Mouse (Mus musculus): Measurements from ENCODE around the gene Zbtb9. TPM values are rescaled to one million over a fixed set of nuclear protein-coding genes. Genes with fewer than 3 reads are reported as not detected.

Gene Zbtb9
- polyA plus RNA-seq, 1 experiment from 2014 or later, result 13.7 TPM

- peak overlapping the region; percentile 65 for H3K4me2 ChIP-seq (ENCODE audit: low read depth, low read length, severe bottlenecking)
- H3K4me1 ChIP-seq (replicated peaks; ENCODE audit: control insufficient read depth, insufficient read depth, low read length), result peaks cover 52% of the 10 kb centered on the region
- peak; percentile 95 for DNase-seq (ENCODE audit: low spot score)
- peak overlapping the region; percentile 68 for H3K9ac ChIP-seq (ENCODE audit: low read length)
- ATAC-seq (replicated peaks; ENCODE audit: low FRiP score), result peak; percentile 65
- peak overlapping the region; percentile 38 for H3K4me3 ChIP-seq (ENCODE audit: low read depth, low read length)
- no peaks in the 10 kb centered on the region for H3K27me3 ChIP-seq (ENCODE audit: control insufficient read depth, insufficient read depth, low read length)
- H3K9me3 ChIP-seq (ENCODE audit: control insufficient read depth, low read length), result no peaks in the 10 kb centered on the region
- peaks cover 12% of the 10 kb centered on the region; the same call in 1 of the 2 replicates for H3K36me3 ChIP-seq (ENCODE audit: control insufficient read depth, insufficient read depth, low read length)
- 0% methylated on average over 10 of the region's 11 CpGs for WGBS
- peak overlapping the region; percentile 62 for H3K27ac ChIP-seq (ENCODE audit: low read depth, low read length)
Observed at GRCm38 (mm10) chr17:26951406-26951805, 21.6 kb upstream of the Zbtb9 start.

DNA sequence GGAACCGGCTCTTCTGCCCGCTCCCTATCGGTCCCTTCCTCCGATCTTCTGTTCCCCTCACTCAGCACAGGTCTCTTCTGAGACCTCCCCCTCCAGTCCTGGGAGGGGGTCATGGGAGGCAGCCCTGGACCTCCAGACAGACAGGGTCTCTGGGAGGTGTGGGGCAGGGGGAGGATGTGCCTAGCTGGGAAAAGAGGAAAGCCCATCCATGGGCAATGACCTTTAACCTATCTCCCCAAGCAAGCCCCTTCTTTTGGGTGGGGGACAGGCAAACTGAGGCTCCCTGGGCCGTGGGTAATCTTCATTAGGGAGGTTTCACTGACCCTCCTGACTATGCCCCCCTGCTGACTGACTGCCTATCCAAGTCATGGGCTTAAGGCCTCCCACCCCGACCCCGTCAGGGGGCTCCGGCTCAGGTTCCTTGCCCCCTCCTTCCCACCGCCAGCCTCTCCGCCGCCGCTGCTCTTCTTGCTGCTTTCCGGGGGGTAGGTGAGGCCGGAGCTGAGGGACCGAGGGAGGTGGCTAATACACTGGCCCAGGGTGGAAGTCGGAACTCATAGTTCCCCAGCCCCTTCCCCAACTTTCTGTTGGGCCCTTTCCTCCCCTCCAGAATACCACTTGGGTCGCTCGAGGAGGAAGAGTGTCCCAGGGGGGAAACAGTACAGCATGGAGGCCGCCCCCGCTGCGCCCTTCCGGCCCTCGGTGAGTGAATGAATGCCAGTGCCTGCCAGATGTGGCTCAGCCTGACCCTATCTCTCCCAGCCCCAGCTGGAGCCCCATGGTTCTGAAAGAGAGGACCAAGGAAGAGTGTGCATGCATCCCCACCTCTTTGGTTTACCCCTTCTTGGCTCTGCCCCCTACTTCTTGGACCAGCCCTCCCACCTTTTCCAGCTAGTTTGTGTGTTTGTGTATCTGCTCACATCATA lies 20.8 kb upstream of the Zbtb9 start:
- H3K4me1 ChIP-seq (replicated peaks; ENCODE audit: control insufficient read depth, insufficient read depth, low read length), result peaks cover 44% of the 10 kb centered on the region
- peaks cover 15% of the 10 kb centered on the region; the same call in 1 of the 2 replicates for H3K36me3 ChIP-seq (ENCODE audit: control insufficient read depth, insufficient read depth, low read length)
- DNase-seq (ENCODE audit: low spot score) (no peak), ATAC-seq (replicated peaks; ENCODE audit: low FRiP score) (no peak)
- peak overlapping the region; percentile 38 for H3K4me3 ChIP-seq (ENCODE audit: low read depth, low read length)
- 2% methylated on average over 23 of the region's 23 CpGs for WGBS
- H3K27me3 ChIP-seq (ENCODE audit: control insufficient read depth, insufficient read depth, low read length), result no peaks in the 10 kb centered on the region
- peak overlapping the region; percentile 65 for H3K4me2 ChIP-seq (ENCODE audit: low read depth, low read length, severe bottlenecking)
- H3K27ac ChIP-seq (ENCODE audit: low read depth, low read length), result peak overlapping the region; percentile 48; the same call in 1 of the 2 replicates
- H3K9ac ChIP-seq (ENCODE audit: low read length), result peak overlapping the region; percentile 68
- no peaks in the 10 kb centered on the region for H3K9me3 ChIP-seq (ENCODE audit: control insufficient read depth, low read length)

DNA sequence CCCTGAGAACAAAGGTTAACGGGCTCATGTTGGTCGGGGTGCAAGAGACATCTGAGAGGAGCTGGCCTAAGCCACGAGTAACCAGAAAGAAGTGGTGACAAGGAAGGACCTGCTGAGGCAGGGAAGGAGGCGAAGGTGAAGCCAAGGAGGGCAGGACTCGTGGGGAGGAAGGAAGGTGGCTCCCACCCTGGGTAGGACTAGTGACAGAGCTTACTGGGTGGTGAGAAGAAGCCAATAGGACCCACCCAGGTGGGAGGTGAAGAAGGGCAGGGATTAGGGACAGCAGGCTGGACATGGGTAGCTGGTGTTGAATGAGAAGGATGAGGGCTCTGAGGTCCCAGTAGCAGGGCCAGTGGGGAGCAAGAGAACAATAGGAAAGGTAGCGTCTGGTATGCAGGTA lies 19.8 kb upstream of the Zbtb9 start:
- Histone ChIP-seq H3K27ac (ENCODE audit: low read depth, low read length) (no peak overlapping the region), H3K4me1 (replicated peaks; ENCODE audit: control insufficient read depth, insufficient read depth, low read length) (peaks cover 39% of the 10 kb centered on the region)
- WGBS, result 20% methylated on average over 6 of the region's 6 CpGs

DNA sequence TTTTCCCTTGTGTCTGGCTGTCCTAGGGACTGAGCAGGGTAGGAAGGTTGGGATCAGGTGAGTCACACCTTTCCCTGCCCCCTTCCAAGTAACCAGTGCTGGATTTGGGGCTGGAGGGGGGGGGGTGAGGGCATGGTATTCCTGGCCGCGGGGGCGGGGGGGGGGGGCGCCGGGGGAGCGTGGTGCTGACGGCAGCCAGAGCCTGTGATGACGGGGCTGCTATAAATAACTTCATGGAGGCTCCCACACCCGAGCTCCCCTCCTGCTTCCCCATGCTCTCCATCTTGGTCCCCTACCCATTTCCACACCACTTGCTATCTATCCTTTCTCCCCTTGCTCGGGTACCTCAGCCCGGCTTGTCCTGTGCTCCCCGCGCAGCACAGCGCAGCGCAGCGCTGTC lies 19.2 kb upstream of the Zbtb9 start:
- no peak overlapping the region for H3K27ac ChIP-seq (ENCODE audit: low read depth, low read length)
- peak overlapping the region; percentile 15; the same call in 1 of the 2 replicates for H3K4me3 ChIP-seq (ENCODE audit: low read depth, low read length)
- H3K9me3 ChIP-seq (ENCODE audit: control insufficient read depth, low read length), result no peaks in the 10 kb centered on the region
- 23% methylated on average over 11 of the region's 16 CpGs for WGBS
- H3K36me3 ChIP-seq (ENCODE audit: control insufficient read depth, insufficient read depth, low read length), result peaks cover 19% of the 10 kb centered on the region; the same call in 1 of the 2 replicates
- peak overlapping the region; percentile 68; the same call in 1 of the 2 replicates for H3K9ac ChIP-seq (ENCODE audit: low read length)
- H3K27me3 ChIP-seq (ENCODE audit: control insufficient read depth, insufficient read depth, low read length), result no peaks in the 10 kb centered on the region
- H3K4me2 ChIP-seq (ENCODE audit: low read depth, low read length, severe bottlenecking), result peak overlapping the region; percentile 65
- peaks cover 39% of the 10 kb centered on the region for H3K4me1 ChIP-seq (replicated peaks; ENCODE audit: control insufficient read depth, insufficient read depth, low read length)
- ATAC-seq (replicated peaks; ENCODE audit: low FRiP score) (no peak), DNase-seq (ENCODE audit: low spot score) (no peak)

More for the DNA sequence above, 19.8 kb upstream of the Zbtb9 start:
- Histone ChIP-seq H3K27me3 (ENCODE audit: control insufficient read depth, insufficient read depth, low read length) (no peaks in the 10 kb centered on the region), H3K4me2 (ENCODE audit: low read depth, low read length, severe bottlenecking) (peak overlapping the region; percentile 65), H3K9me3 (ENCODE audit: control insufficient read depth, low read length) (no peaks in the 10 kb centered on the region), H3K36me3 (ENCODE audit: control insufficient read depth, insufficient read depth, low read length) (peaks cover 19% of the 10 kb centered on the region; the same call in 1 of the 2 replicates), H3K4me3 (ENCODE audit: low read depth, low read length) (peak overlapping the region; percentile 38), H3K9ac (ENCODE audit: low read length) (peak overlapping the region; percentile 68)
- no peak for DNase-seq (ENCODE audit: low spot score)
- ATAC-seq (replicated peaks; ENCODE audit: low FRiP score), result no peak

DNA sequence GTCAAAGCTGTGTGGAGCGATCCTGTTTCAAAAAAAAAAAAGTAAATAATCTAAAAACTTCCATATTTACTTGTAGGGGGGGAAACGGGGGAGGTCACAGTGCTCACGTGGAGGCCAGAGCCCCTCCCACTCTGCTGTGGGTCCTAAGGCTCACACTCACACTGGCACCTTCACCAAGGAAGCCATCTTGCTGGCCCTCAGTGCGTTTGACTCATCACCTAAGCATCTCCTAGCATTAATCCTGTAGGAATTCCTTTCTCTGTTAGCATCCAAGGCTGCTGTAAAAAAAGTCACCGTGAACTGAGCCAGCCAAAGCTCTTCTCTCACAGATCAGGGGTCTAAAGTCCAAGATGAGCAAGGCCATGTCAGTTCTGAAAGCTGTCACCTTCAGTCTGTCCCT lies 16.7 kb upstream of the Zbtb9 start:
- Histone ChIP-seq H3K9ac (ENCODE audit: low read length) (no peak overlapping the region), H3K4me2 (ENCODE audit: low read depth, low read length, severe bottlenecking) (no peak overlapping the region), H3K9me3 (ENCODE audit: control insufficient read depth, low read length) (no peaks in the 10 kb centered on the region), H3K4me1 (replicated peaks; ENCODE audit: control insufficient read depth, insufficient read depth, low read length) (peaks cover 19% of the 10 kb centered on the region), H3K27me3 (ENCODE audit: control insufficient read depth, insufficient read depth, low read length) (no peaks in the 10 kb centered on the region), H3K4me3 (ENCODE audit: low read depth, low read length) (no peak overlapping the region), H3K27ac (ENCODE audit: low read depth, low read length) (no peak overlapping the region), H3K36me3 (ENCODE audit: control insufficient read depth, insufficient read depth, low read length) (peaks cover 27% of the 10 kb centered on the region; the same call in 1 of the 2 replicates)
- 86% methylated on average over 5 of the region's 5 CpGs for WGBS
- ATAC-seq (replicated peaks; ENCODE audit: low FRiP score), result no peak
- DNase-seq (ENCODE audit: low spot score), result no peak

- H3K27ac ChIP-seq (ENCODE audit: low read depth, low read length), result no peak overlapping the region
- H3K4me2 ChIP-seq (ENCODE audit: low read depth, low read length, severe bottlenecking), result no peak overlapping the region
- no peaks in the 10 kb centered on the region for H3K9me3 ChIP-seq (ENCODE audit: control insufficient read depth, low read length)
- no peaks in the 10 kb centered on the region for H3K27me3 ChIP-seq (ENCODE audit: control insufficient read depth, insufficient read depth, low read length)
- peaks cover 17% of the 10 kb centered on the region for H3K4me1 ChIP-seq (replicated peaks; ENCODE audit: control insufficient read depth, insufficient read depth, low read length)
- peaks cover 30% of the 10 kb centered on the region; the same call in 1 of the 2 replicates for H3K36me3 ChIP-seq (ENCODE audit: control insufficient read depth, insufficient read depth, low read length)
- no peak overlapping the region for H3K4me3 ChIP-seq (ENCODE audit: low read depth, low read length)
- no peak for DNase-seq (ENCODE audit: low spot score)
- 92% methylated on average over 18 of the region's 18 CpGs for WGBS
- H3K9ac ChIP-seq (ENCODE audit: low read length), result no peak overlapping the region
- no peak for ATAC-seq (replicated peaks; ENCODE audit: low FRiP score)
Observed at GRCm38 (mm10) chr17:26956895-26957294, 16.1 kb upstream of the Zbtb9 start.

DNA sequence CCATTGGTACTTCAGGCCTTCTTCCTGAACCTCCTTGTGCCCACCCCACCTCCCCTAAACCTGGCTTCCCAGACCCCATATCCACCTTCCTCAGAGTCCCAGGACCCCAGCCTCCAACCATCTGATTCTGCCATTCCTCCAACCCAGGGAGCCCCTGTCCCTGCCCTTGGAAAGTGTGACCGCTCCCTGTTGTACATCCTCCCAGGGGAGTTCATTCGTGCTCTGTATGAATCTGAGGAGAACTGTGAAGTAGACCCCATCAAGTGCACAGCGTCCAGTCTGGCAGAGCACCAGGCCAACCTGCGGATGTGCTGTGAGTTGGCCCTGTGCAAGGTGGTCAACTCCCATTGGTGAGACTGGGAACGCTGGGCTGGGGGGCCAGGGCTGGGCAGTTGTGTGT lies 15.1 kb upstream of the Zbtb9 start:
- DNase-seq (ENCODE audit: low spot score) (no peak), ATAC-seq (replicated peaks; ENCODE audit: low FRiP score) (no peak)
- no peak overlapping the region for H3K27ac ChIP-seq (ENCODE audit: low read depth, low read length)
- H3K9ac ChIP-seq (ENCODE audit: low read length), result no peak overlapping the region
- no peaks in the 10 kb centered on the region for H3K9me3 ChIP-seq (ENCODE audit: control insufficient read depth, low read length)
- 98% methylated on average over 5 of the region's 5 CpGs for WGBS
- H3K36me3 ChIP-seq (ENCODE audit: control insufficient read depth, insufficient read depth, low read length), result peaks cover 32% of the 10 kb centered on the region; the same call in 1 of the 2 replicates
- no peak overlapping the region for H3K4me3 ChIP-seq (ENCODE audit: low read depth, low read length)
- no peaks in the 10 kb centered on the region for H3K27me3 ChIP-seq (ENCODE audit: control insufficient read depth, insufficient read depth, low read length)
- no peak overlapping the region for H3K4me2 ChIP-seq (ENCODE audit: low read depth, low read length, severe bottlenecking)
- H3K4me1 ChIP-seq (replicated peaks; ENCODE audit: control insufficient read depth, insufficient read depth, low read length), result peaks cover 7% of the 10 kb centered on the region

GRCm38 (mm10) chr17:26958880-26959279 lies 14.1 kb upstream of the Zbtb9 start:
- Histone ChIP-seq H3K27me3 (ENCODE audit: control insufficient read depth, insufficient read depth, low read length) (no peaks in the 10 kb centered on the region), H3K27ac (ENCODE audit: low read depth, low read length) (no peak overlapping the region), H3K9ac (ENCODE audit: low read length) (no peak overlapping the region), H3K4me1 (replicated peaks; ENCODE audit: control insufficient read depth, insufficient read depth, low read length) (0 out of 2 replicates have a peak, but pooled peaks cover under 1% of the 10 kb centered on the region), H3K36me3 (ENCODE audit: control insufficient read depth, insufficient read depth, low read length) (peaks cover 32% of the 10 kb centered on the region; the same call in 1 of the 2 replicates), H3K4me3 (ENCODE audit: low read depth, low read length) (no peak overlapping the region), H3K9me3 (ENCODE audit: control insufficient read depth, low read length) (no peaks in the 10 kb centered on the region), H3K4me2 (ENCODE audit: low read depth, low read length, severe bottlenecking) (no peak overlapping the region)
- ATAC-seq (replicated peaks; ENCODE audit: low FRiP score) (no peak), DNase-seq (ENCODE audit: low spot score) (peak; percentile 42)
- WGBS, result 65% methylated on average over 5 of the region's 5 CpGs

Measured in forebrain, embryonic 11.5 days (tissue).